Mouse (Mus musculus) erythroid progenitor cell, adult 5-6 weeks (primary cell): ENCODE data around the gene Ngb. TPM values are rescaled to one million over a fixed set of nuclear protein-coding genes. Genes with fewer than 3 reads are reported as not detected.

Source experiments
- ATAC-seq: replicated peaks from 2 replicates; pipeline ENCODE4 v1.8.0; 2016; ENCODE audit warnings: moderate number of reproducible peaks, mild to moderate bottlenecking, moderate TSS enrichment, inconsistent platforms; ENCODE audit not compliant: poor library complexity, low FRiP score, severe bottlenecking
- total RNA-seq, 2 experiments: library from RNA; stranded (forward) in 1 of 2; stranded (reverse) in 1 of 2; fragments of 150-400 nt in 1 of 2; fragments of 186-747, 209-891 nt in 1 of 2; gene quantifications; 2 replicates each; pipeline versions ENCODE4 v1.2.3 to v1.2.4; 2015 to 2017; ENCODE audit warnings: low replicate concordance in 2 of 2

Gene Ngb
- total RNA-seq, 2 experiments from 2014 or later, result not detected

- no peak for ATAC-seq
Observed at GRCm38 (mm10) chr12:87093671-87094070, 8.7 kb downstream of the Ngb start.

- no peak for ATAC-seq
Observed at GRCm38 (mm10) chr12:87093249-87093648, 9.1 kb downstream of the Ngb start.

- ATAC-seq, result no peak
Observed at GRCm38 (mm10) chr12:87091916-87092315, 10.4 kb downstream of the Ngb start.

GRCm38 (mm10) chr12:87089701-87090100, 12.6 kb downstream of the Ngb start:
- ATAC-seq, result no peak

- no peak for ATAC-seq
Observed at GRCm38 (mm10) chr12:87089255-87089654, 13.1 kb downstream of the Ngb start.

GRCm38 (mm10) chr12:87088331-87088730, 14.0 kb downstream of the Ngb start:
- ATAC-seq, result no peak

- ATAC-seq, result no peak
Observed at GRCm38 (mm10) chr12:87087236-87087635, 15.1 kb downstream of the Ngb start.

- ATAC-seq, result no peak
Observed at GRCm38 (mm10) chr12:87082797-87083196, 19.5 kb downstream of the Ngb start.

GRCm38 (mm10) chr12:87076610-87077009, 25.7 kb downstream of the Ngb start:
- no peak for ATAC-seq

- ATAC-seq, result no peak
Observed at GRCm38 (mm10) chr12:87070520-87070919, 31.8 kb downstream of the Ngb start.

GRCm38 (mm10) chr12:87066429-87066828, 35.9 kb downstream of the Ngb start:
- ATAC-seq, result no peak

- ATAC-seq, result no peak
Observed at GRCm38 (mm10) chr12:87065446-87065845, 36.9 kb downstream of the Ngb start.

GRCm38 (mm10) chr12:87057066-87057465, 45.3 kb downstream of the Ngb start:
- ATAC-seq, result no peak

GRCm38 (mm10) chr12:87054873-87055272, 47.5 kb downstream of the Ngb start:
- no peak for ATAC-seq

GRCm38 (mm10) chr12:87052661-87053321, 49.5 kb downstream of the Ngb start:
- peak; percentile 60; the same call in 1 of the 2 replicates for ATAC-seq

GRCm38 (mm10) chr12:87047536-87047935, 54.8 kb downstream of the Ngb start:
- ATAC-seq, result no peak

Other genes with a start within 250 kb of the Ngb start
- gene Irf2bpl, start 217.7 kb downstream of the Ngb start, total RNA-seq (2015; ENCODE audit: low replicate concordance), result 0.72 and 2.5 TPM in 2 replicates
- gene Irf2bpl, start 217.7 kb downstream of the Ngb start, total RNA-seq (2017; ENCODE audit: low replicate concordance), result 0.53 and 1.5 TPM in 2 replicates
- 8.6 and 9.2 TPM in 2 replicates for gene Cipc, start 155.5 kb downstream of the Ngb start, total RNA-seq (2015; ENCODE audit: low replicate concordance)
- gene Cipc, start 155.5 kb downstream of the Ngb start, total RNA-seq (2017; ENCODE audit: low replicate concordance), result 5.8 and 16.4 TPM in 2 replicates
- not detected in 2 replicates for gene Zdhhc22, start 112.1 kb downstream of the Ngb start, total RNA-seq (2015; ENCODE audit: low replicate concordance)
- not detected in 2 replicates for gene Zdhhc22, start 112.1 kb downstream of the Ngb start, total RNA-seq (2017; ENCODE audit: low replicate concordance)
- gene Tmem63c, start 81.2 kb downstream of the Ngb start, total RNA-seq (2015; ENCODE audit: low replicate concordance), result not detected in 2 replicates
- gene Tmem63c, start 81.2 kb downstream of the Ngb start, total RNA-seq (2017; ENCODE audit: low replicate concordance), result 0.53 TPM in 1 of 2 replicates, not detected in the other
- gene Gstz1, start 44.6 kb upstream of the Ngb start, total RNA-seq (2015; ENCODE audit: low replicate concordance), result 13.3 and 15.5 TPM in 2 replicates
- gene Gstz1, start 44.6 kb upstream of the Ngb start, total RNA-seq (2017; ENCODE audit: low replicate concordance), result 5.1 and 9.2 TPM in 2 replicates
- gene Pomt2, start 45.4 kb upstream of the Ngb start, total RNA-seq (2015; ENCODE audit: low replicate concordance), result 0.42 and 5.0 TPM in 2 replicates
- gene Pomt2, start 45.4 kb upstream of the Ngb start, total RNA-seq (2017; ENCODE audit: low replicate concordance), result 1.3 and 1.8 TPM in 2 replicates
- gene Samd15, start 97.2 kb upstream of the Ngb start, total RNA-seq (2015; ENCODE audit: low replicate concordance), result not detected in 2 replicates
- gene Samd15, start 97.2 kb upstream of the Ngb start, total RNA-seq (2017; ENCODE audit: low replicate concordance), result 3.6 TPM in 1 of 2 replicates, not detected in the other
- 0.72 and 2.9 TPM in 2 replicates for gene Tmed8, start 97.9 kb upstream of the Ngb start, total RNA-seq (2015; ENCODE audit: low replicate concordance)
- gene Tmed8, start 97.9 kb upstream of the Ngb start, total RNA-seq (2017; ENCODE audit: low replicate concordance), result 1.5 and 2.0 TPM in 2 replicates
- gene Noxred1, start 136.2 kb upstream of the Ngb start, total RNA-seq (2015; ENCODE audit: low replicate concordance), result not detected in 2 replicates
- not detected in 2 replicates for gene Noxred1, start 136.2 kb upstream of the Ngb start, total RNA-seq (2017; ENCODE audit: low replicate concordance)
- 2.5 and 5.4 TPM in 2 replicates for gene Vipas39, start 163.7 kb upstream of the Ngb start, total RNA-seq (2015; ENCODE audit: low replicate concordance)
- gene Vipas39, start 163.7 kb upstream of the Ngb start, total RNA-seq (2017; ENCODE audit: low replicate concordance), result 1.4 and 9.1 TPM in 2 replicates
- gene Ahsa1, start 163.9 kb upstream of the Ngb start, total RNA-seq (2015; ENCODE audit: low replicate concordance), result 22.7 and 28.5 TPM in 2 replicates
- gene Ahsa1, start 163.9 kb upstream of the Ngb start, total RNA-seq (2017; ENCODE audit: low replicate concordance), result 58.2 and 58.3 TPM in 2 replicates
- not detected in 2 replicates for gene Ism2, start 197.2 kb upstream of the Ngb start, total RNA-seq (2015; ENCODE audit: low replicate concordance)
- gene Ism2, start 197.2 kb upstream of the Ngb start, total RNA-seq (2017; ENCODE audit: low replicate concordance), result not detected in 2 replicates